Mouse (Mus musculus) stomach, embryonic 16.5 days (tissue): ENCODE measurements around the gene Echs1. TPM values are rescaled to one million over a fixed set of nuclear protein-coding genes. Genes with fewer than 3 reads are reported as not detected.
A peak's percentile ranks its signal among the peaks of the same experiment; 100 is the strongest.

ENCODE experiments used
- ATAC-seq: fragments of 200-750 bp; cut with Nextera tagmentation; 2 replicates; pipeline ENCODE4 v1.8.0; 2017; ENCODE audit warnings: moderate number of reproducible peaks, moderate TSS enrichment; ENCODE audit not compliant: insufficient read depth, low FRiP score
- H3K27ac ChIP-seq: fragments of 300-500 bp; sonication (generic); 2 replicates; pipeline ENCODE4 v1.5.1; 2014; ENCODE audit warnings: low read length
- H3K27me3 ChIP-seq: fragments of 300-500 bp; sonication (generic); 2 replicates; pipeline ENCODE4 v1.6.1; 2014; ENCODE audit warnings: low read length, control low read depth, mixed read lengths; ENCODE audit not compliant: control insufficient read depth, insufficient read depth
- H3K36me3 ChIP-seq: fragments of 300-500 bp; sonication (generic); 2 replicates; pipeline ENCODE4 v1.6.1; 2014; ENCODE audit warnings: low read length; ENCODE audit not compliant: control insufficient read depth, insufficient read depth
- H3K4me1 ChIP-seq: fragments of 300-500 bp; sonication (generic); 2 replicates; pipeline ENCODE4 v1.6.1; 2014; ENCODE audit warnings: low read length, control low read depth, mixed read lengths; ENCODE audit not compliant: control insufficient read depth, insufficient read depth
- H3K4me2 ChIP-seq: fragments of 300-500 bp; sonication (generic); 2 replicates; pipeline ENCODE4 v1.6.1; 2014; ENCODE audit warnings: low read depth, low read length, mixed read lengths
- H3K4me3 ChIP-seq: fragments of 300-500 bp; sonication (generic); replicated peaks from 2 replicates; pipeline ENCODE4 v1.5.1; 2014; ENCODE audit warnings: mild to moderate bottlenecking, low read length
- H3K9ac ChIP-seq: fragments of 300-500 bp; sonication (generic); 2 replicates; pipeline ENCODE4 v1.6.1; 2014; ENCODE audit warnings: low read length
- H3K9me3 ChIP-seq: fragments of 300-500 bp; sonication (generic); replicated peaks from 2 replicates; pipeline ENCODE4 v1.6.1; 2016; ENCODE audit warnings: low read length, control low read depth; ENCODE audit not compliant: control insufficient read depth
- WGBS: fragments of 180-500 bp; shearing (Covaris S2); extraction: QIAGEN DNeasy Blood & Tissue Kit; methylation state at CpG from one replicate; pipeline ENCODE4 v1.1.7; 2014; 5-methylcytosine and 5-hydroxymethylcytosine counted together
- polyA plus RNA-seq: library from polyadenylated mRNA; unstranded; fragments of >200 nt; fragmentation: Nextera tagmentation; extraction: Ambion mirVana; gene quantifications from 2 replicates; pipeline ENCODE4 v1.2.1, GENCODE M21; 2015

The Echs1 gene
- polyA plus RNA-seq, 1 experiment from 2014 or later = 156 TPM

DNA sequence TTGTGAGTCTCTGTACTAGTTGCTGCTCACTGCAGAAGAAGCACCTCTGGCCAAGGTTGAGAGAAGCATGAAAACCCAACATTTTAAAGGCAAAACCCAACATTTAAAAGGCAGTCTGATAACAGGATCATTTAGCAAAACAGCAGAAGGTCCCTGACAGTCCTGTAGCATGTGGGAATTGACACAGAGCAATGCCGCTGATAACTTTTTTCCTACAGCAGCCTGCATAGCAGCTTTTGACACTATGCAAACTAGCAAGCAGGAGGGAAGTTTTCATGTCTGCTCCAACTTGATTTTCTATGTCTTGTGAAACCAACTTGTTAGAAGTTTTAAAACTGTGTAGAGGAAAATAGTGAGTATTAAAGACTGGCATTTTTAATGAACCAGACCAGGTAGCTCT, 8.1 kb upstream of the Echs1 start:
- no peak overlapping the region for H3K4me2 ChIP-seq
- no peak for ATAC-seq
- 83% methylated on average over 1 of the region's 1 CpGs for WGBS
- no peaks in the 10 kb centered on the region for H3K27me3 ChIP-seq
- H3K9ac ChIP-seq = no peak overlapping the region
- no peak overlapping the region for H3K4me3 ChIP-seq
- H3K9me3 ChIP-seq = no peaks in the 10 kb centered on the region
- H3K36me3 ChIP-seq = 0 out of 2 replicates have a peak, but pooled peaks cover 1% of the 10 kb centered on the region
- no peak overlapping the region for H3K27ac ChIP-seq
- H3K4me1 ChIP-seq = peaks cover 5% of the 10 kb centered on the region; the same call in 1 of the 2 replicates

DNA sequence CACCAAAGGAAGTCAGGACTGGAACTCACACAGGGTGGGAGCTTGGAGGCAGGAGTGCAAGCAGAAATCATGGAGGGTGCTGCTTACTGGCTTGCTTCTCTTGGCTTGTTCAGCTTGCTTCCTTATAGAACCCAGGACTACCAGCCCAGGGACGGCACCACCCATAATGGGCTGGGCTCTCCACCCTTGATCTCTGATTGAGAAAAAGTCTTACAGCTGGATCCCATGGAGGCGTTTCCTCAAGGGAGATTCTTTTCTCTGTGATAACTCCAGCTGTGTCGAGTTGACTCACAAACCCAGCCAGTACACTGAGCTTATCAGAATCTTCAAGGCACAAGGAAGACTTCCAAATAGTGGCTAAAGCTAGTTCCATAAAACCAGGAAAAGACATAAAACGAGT, 6.5 kb upstream of the Echs1 start:
- Histone ChIP-seq H3K4me2 (no peak overlapping the region), H3K36me3 (no peaks in the 10 kb centered on the region), H3K4me1 (peaks cover 5% of the 10 kb centered on the region; the same call in 1 of the 2 replicates), H3K27me3 (no peaks in the 10 kb centered on the region), H3K27ac (no peak overlapping the region), H3K9ac (no peak overlapping the region), H3K9me3 (no peaks in the 10 kb centered on the region), H3K4me3 (no peak overlapping the region)
- 30% methylated on average over 4 of the region's 4 CpGs for WGBS
- ATAC-seq = no peak

DNA sequence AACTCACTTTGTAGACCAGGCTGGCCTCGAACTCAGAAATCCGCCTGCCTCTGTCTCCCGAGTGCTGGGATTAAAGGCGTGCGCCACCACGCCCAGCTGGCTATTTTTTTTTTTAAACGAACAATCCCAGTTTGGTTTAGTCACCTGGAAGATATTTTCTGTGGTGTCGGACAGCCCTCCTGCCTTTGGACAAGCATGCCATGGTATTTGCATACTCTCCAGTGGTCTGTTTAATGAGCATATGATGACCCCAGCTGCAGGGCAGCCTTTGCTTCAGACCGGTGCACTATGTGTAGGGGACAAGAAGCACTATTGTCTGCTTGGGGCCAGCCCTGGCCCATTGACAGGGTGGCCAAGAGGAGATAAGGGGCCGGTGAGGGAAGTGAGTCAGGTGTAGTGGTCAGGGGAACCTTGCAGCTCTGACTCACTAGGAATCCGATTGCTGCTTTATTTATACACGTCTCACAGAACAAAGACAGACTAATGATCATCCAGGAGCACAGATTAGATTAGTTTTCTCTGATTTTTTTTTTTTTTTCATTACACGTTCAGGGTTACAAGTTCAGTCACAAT, 5.1 kb upstream of the Echs1 start:
- ATAC-seq = peak; percentile 57
- 58% methylated on average over 13 of the region's 13 CpGs for WGBS
- Histone ChIP-seq H3K9ac (no peak overlapping the region), H3K27me3 (no peaks in the 10 kb centered on the region), H3K27ac (no peak overlapping the region), H3K4me2 (no peak overlapping the region), H3K9me3 (no peaks in the 10 kb centered on the region), H3K4me1 (peaks cover 3% of the 10 kb centered on the region; the same call in 1 of the 2 replicates), H3K36me3 (no peaks in the 10 kb centered on the region), H3K4me3 (no peak overlapping the region)

DNA sequence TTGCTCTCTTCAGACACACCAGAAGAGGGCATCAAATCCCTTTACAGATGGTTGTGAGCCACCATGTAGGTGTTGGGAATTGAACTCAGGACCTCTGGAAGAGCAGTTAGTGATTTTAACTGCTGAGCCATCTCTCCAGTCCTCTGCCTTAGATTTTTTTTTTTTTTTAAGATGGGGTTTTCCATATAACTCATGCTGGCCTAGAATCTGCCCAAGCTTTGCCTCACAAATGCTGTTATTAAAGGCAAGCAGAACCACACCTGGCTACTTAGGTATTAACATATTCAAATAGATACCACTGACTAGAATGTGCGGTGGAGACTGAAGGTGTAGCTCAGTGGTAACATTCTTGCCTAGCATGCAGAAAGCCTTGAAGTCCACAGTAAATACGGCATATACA, 4.2 kb upstream of the Echs1 start:
- H3K4me3 ChIP-seq = no peak overlapping the region
- no peak for ATAC-seq
- no peaks in the 10 kb centered on the region for H3K27me3 ChIP-seq
- H3K9me3 ChIP-seq = no peaks in the 10 kb centered on the region
- 90% methylated on average over 2 of the region's 2 CpGs for WGBS
- no peaks in the 10 kb centered on the region for H3K36me3 ChIP-seq
- no peak overlapping the region for H3K9ac ChIP-seq
- H3K27ac ChIP-seq = no peak overlapping the region
- no peak overlapping the region for H3K4me2 ChIP-seq
- H3K4me1 ChIP-seq = peaks cover 3% of the 10 kb centered on the region; the same call in 1 of the 2 replicates

GRCm38 (mm10) chr7:140115583-140116328, 520 bp downstream of the Echs1 start, which contains the start of gene Paox:
TSS of gene Paox (plus strand) at chr7:140115799.
- Histone ChIP-seq H3K4me3 (peak within 1 kb of the TSS; percentile 79), H3K27me3 (no peaks in the 10 kb centered on the region), H3K27ac (peak within 1 kb of the TSS; percentile 94), H3K9ac (peak within 1 kb of the TSS; percentile 86), H3K4me1 (peaks cover 6% of the 10 kb centered on the region), H3K9me3 (no peaks in the 10 kb centered on the region), H3K4me2 (peak within 1 kb of the TSS; percentile 95), H3K36me3 (0 out of 2 replicates have a peak, but pooled peaks cover 6% of the 10 kb centered on the region)
- peak; percentile 89 for ATAC-seq
- WGBS = under 1% methylated on average over 23 of the region's 23 CpGs

GRCm38 (mm10) chr7:140111943-140112342, 4.3 kb downstream of the Echs1 start:
- H3K27ac ChIP-seq = no peak overlapping the region
- no peaks in the 10 kb centered on the region for H3K9me3 ChIP-seq
- no peak for ATAC-seq
- 64% methylated on average over 3 of the region's 3 CpGs for WGBS
- H3K36me3 ChIP-seq = peaks cover 14% of the 10 kb centered on the region
- H3K9ac ChIP-seq = no peak overlapping the region
- H3K4me3 ChIP-seq = no peak overlapping the region
- H3K4me1 ChIP-seq = peaks cover 4% of the 10 kb centered on the region
- no peaks in the 10 kb centered on the region for H3K27me3 ChIP-seq
- H3K4me2 ChIP-seq = no peak overlapping the region

DNA sequence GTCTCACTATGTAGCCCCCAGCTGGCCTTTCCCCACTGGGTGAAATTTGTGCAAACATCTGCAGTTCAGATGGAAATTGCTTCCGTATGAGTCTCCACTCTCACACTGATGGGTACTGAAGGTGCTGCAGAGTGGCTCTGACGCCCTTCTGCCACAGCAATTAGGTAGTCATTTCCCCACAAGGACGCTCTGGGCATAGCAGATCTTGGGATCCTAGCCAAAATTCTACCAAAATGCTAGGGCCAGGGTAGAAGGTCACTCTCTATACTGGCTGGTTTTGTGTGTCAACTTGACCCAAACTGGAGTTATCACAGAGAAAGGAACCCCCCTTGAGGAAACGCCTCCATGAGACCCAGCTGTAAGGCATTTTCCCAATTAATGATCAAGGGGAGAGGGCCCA, 12.3 kb downstream of the Echs1 start:
- no peaks in the 10 kb centered on the region for H3K27me3 ChIP-seq
- 78% methylated on average over 4 of the region's 4 CpGs for WGBS
- ATAC-seq = no peak
- H3K9ac ChIP-seq = no peak overlapping the region
- no peak overlapping the region for H3K4me3 ChIP-seq
- no peak overlapping the region for H3K4me2 ChIP-seq
- H3K27ac ChIP-seq = no peak overlapping the region
- H3K4me1 ChIP-seq = peaks cover 4% of the 10 kb centered on the region; the same call in 1 of the 2 replicates
- peaks cover 5% of the 10 kb centered on the region for H3K36me3 ChIP-seq
- no peaks in the 10 kb centered on the region for H3K9me3 ChIP-seq

GRCm38 (mm10) chr7:140101993-140102860, 14.0 kb downstream of the Echs1 start, which contains the start of gene Fuom:
TSS of gene Fuom (minus strand) at chr7:140102441.
- H3K9me3 ChIP-seq = no peaks in the 10 kb centered on the region
- H3K4me2 ChIP-seq = peak within 1 kb of the TSS; percentile 78
- peaks cover 4% of the 10 kb centered on the region; the same call in 1 of the 2 replicates for H3K4me1 ChIP-seq
- peak; percentile 90 for ATAC-seq
- peak within 1 kb of the TSS; percentile 74 for H3K9ac ChIP-seq
- H3K4me3 ChIP-seq = peak within 1 kb of the TSS; percentile 51
- H3K27ac ChIP-seq = peak within 1 kb of the TSS; percentile 20; the same call in 1 of the 2 replicates
- WGBS = 2% methylated on average over 30 of the region's 30 CpGs
- H3K36me3 ChIP-seq = no peaks in the 10 kb centered on the region; the same call in 1 of the 2 replicates
- no peaks in the 10 kb centered on the region for H3K27me3 ChIP-seq
